Mouse (Mus musculus): ENCODE results near the gene Nat8. TPM values are rescaled to one million over a fixed set of nuclear protein-coding genes. Genes with fewer than 3 reads are reported as not detected.
"Not testable (repeated sequence)": the region's sequence is repeated elsewhere in the genome, so short reads cannot be mapped to it uniquely, and the experiment has no call there.

Gene Nat8
- not detected in 2 replicates for polyA plus RNA-seq (2014; fragmentation: Nextera tagmentation; extraction: Ambion mirVana)

DNA sequence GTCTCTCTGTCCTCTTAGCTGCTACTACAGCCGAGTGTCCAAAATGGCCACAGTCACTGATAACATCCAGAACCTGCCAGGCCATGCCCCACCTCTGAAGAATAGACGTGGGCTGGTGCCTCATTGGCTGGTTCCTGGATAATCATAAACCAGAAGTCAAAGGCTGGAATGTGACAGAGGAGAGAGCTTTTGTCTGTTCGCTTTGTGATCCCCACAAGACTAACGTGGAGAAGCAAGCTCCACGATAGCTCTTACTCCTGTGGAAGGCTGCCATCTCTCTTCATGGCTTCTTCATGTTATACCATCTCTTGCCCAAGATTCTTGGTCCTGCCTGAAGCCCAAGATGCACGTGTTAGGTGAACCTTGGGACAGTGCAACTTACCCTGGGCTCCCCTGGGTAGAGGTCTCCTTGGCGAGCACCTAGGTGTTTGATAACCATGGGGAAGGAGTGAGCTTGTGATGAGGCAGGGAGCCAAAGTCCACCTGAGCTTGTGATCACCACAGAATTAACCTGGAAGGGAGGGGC, at the start of gene Nat8:
TSS of gene Nat8 (minus strand) at position 287 of the 526 bp plus-strand sequence.
- H3K9ac ChIP-seq (replicated peaks; ENCODE audit: low read length) = no peak within 1 kb of the TSS
- H3K4me2 ChIP-seq (ENCODE audit: low read length) = no peak within 1 kb of the TSS
- no peaks in the 10 kb centered on the region for H3K27me3 ChIP-seq (ENCODE audit: control insufficient read depth, insufficient read depth, low read length)
- no peaks in the 10 kb centered on the region for H3K36me3 ChIP-seq (ENCODE audit: control insufficient read depth, insufficient read depth, low read length)
- H3K9me3 ChIP-seq (ENCODE audit: control insufficient read depth, low read length) = no peaks in the 10 kb centered on the region
- no peak within 1 kb of the TSS for H3K4me3 ChIP-seq (replicated peaks; ENCODE audit: low read depth, low read length)
- DNase-seq (no peak), ATAC-seq (ENCODE audit: low FRiP score, low TSS enrichment) (no peak)
- 82% methylated on average over 7 of the region's 7 CpGs for WGBS
- no peak within 1 kb of the TSS for H3K27ac ChIP-seq (replicated peaks; ENCODE audit: low read depth, low read length)
- no peaks in the 10 kb centered on the region for H3K4me1 ChIP-seq (ENCODE audit: control insufficient read depth, insufficient read depth, low read length)

DNA sequence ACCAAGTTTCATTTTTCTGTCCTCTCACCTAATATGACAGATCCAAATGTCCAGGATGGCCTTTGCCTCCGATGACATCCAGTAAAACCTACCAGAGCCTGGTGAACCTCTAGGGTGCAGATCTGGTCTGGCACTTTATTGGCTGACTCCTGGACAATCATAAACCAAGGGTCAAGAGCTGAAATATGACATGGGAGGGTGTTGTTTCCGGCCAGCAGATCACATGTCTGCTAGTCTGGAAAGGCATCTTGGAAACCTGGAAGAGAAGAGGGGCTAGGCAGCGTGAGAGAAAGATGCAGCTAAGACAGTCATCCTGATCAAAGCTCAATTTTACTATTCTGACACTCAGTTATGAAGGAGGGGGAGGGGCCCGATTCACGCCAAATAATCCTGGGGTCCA, 37.1 kb upstream of the Nat8 start, which contains the start of gene Nat8f2:
TSS of gene Nat8f2 (minus strand) at position 153 of the 400 bp plus-strand sequence.
- not testable (repeated sequence) for H3K4me3 ChIP-seq (replicated peaks; ENCODE audit: low read depth, low read length); ATAC-seq (ENCODE audit: low FRiP score, low TSS enrichment)
- WGBS = 86% methylated on average over 5 of the region's 5 CpGs

GRCm38 (mm10) chr6:85867726-85868690, 36.1 kb upstream of the Nat8 start:
- 83% methylated on average over 8 of the region's 8 CpGs for WGBS
- H3K27ac ChIP-seq (replicated peaks; ENCODE audit: low read depth, low read length) = no peak overlapping the region
- H3K9ac ChIP-seq (replicated peaks; ENCODE audit: low read length) = no peak overlapping the region
- H3K9me3 ChIP-seq (ENCODE audit: control insufficient read depth, low read length) = no peaks in the 10 kb centered on the region
- H3K4me1 ChIP-seq (ENCODE audit: control insufficient read depth, insufficient read depth, low read length) = no peaks in the 10 kb centered on the region
- H3K36me3 ChIP-seq (ENCODE audit: control insufficient read depth, insufficient read depth, low read length) = no peaks in the 10 kb centered on the region
- DNase-seq (no peak), ATAC-seq (ENCODE audit: low FRiP score, low TSS enrichment) (no peak)
- H3K4me2 ChIP-seq (ENCODE audit: low read length) = no peak overlapping the region
- no peaks in the 10 kb centered on the region for H3K27me3 ChIP-seq (ENCODE audit: control insufficient read depth, insufficient read depth, low read length)
- H3K4me3 ChIP-seq (replicated peaks; ENCODE audit: low read depth, low read length) = no peak overlapping the region

More for the DNA sequence above, 37.1 kb upstream of the Nat8 start, which contains the start of gene Nat8f2:
- not testable (repeated sequence) for H3K4me2 ChIP-seq (ENCODE audit: low read length); H3K9me3 ChIP-seq (ENCODE audit: control insufficient read depth, low read length); H3K36me3 ChIP-seq (ENCODE audit: control insufficient read depth, insufficient read depth, low read length); H3K27ac ChIP-seq (replicated peaks; ENCODE audit: low read depth, low read length); H3K9ac ChIP-seq (replicated peaks; ENCODE audit: low read length); H3K4me1 ChIP-seq (ENCODE audit: control insufficient read depth, insufficient read depth, low read length); DNase-seq; H3K27me3 ChIP-seq (ENCODE audit: control insufficient read depth, insufficient read depth, low read length)

GRCm38 (mm10) chr6:85866995-85867394, 35.1 kb upstream of the Nat8 start:
- not testable (repeated sequence) for H3K27me3 ChIP-seq (ENCODE audit: control insufficient read depth, insufficient read depth, low read length); H3K4me1 ChIP-seq (ENCODE audit: control insufficient read depth, insufficient read depth, low read length); H3K27ac ChIP-seq (replicated peaks; ENCODE audit: low read depth, low read length); H3K4me3 ChIP-seq (replicated peaks; ENCODE audit: low read depth, low read length); H3K4me2 ChIP-seq (ENCODE audit: low read length); H3K9ac ChIP-seq (replicated peaks; ENCODE audit: low read length); H3K36me3 ChIP-seq (ENCODE audit: control insufficient read depth, insufficient read depth, low read length); ATAC-seq (ENCODE audit: low FRiP score, low TSS enrichment); DNase-seq; H3K9me3 ChIP-seq (ENCODE audit: control insufficient read depth, low read length)
- WGBS = 46% methylated on average over 1 of the region's 1 CpGs

DNA sequence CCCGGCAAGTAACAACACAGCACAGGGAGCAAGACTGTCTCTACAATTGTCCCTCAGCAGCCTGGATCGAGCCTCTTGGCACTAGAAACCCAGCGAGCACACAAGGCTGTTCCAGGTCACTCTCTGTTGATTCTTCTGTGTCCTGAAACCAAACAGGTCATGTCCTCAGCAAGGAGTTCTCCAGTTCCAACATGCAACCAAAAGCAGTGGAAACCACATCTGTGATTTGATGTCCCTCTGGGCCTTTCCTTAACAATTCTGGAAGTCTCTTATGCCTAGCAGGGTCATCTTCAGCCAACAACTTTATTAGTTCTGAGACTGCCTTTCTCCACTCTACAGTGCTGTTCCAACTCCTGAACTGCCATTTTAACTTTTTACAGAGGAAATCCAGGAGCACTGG, 34.3 kb upstream of the Nat8 start:
- H3K9ac ChIP-seq (replicated peaks; ENCODE audit: low read length); ATAC-seq (ENCODE audit: low FRiP score, low TSS enrichment); H3K4me2 ChIP-seq (ENCODE audit: low read length); DNase-seq; H3K4me3 ChIP-seq (replicated peaks; ENCODE audit: low read depth, low read length); H3K9me3 ChIP-seq (ENCODE audit: control insufficient read depth, low read length); H3K27ac ChIP-seq (replicated peaks; ENCODE audit: low read depth, low read length); H3K4me1 ChIP-seq (ENCODE audit: control insufficient read depth, insufficient read depth, low read length); H3K36me3 ChIP-seq (ENCODE audit: control insufficient read depth, insufficient read depth, low read length); H3K27me3 ChIP-seq (ENCODE audit: control insufficient read depth, insufficient read depth, low read length): not testable (repeated sequence)
- 82% methylated on average over 3 of the region's 3 CpGs for whole genome bisulfite sequencing

GRCm38 (mm10) chr6:85864900-85865639, 33.2 kb upstream of the Nat8 start:
- H3K9me3 ChIP-seq (ENCODE audit: control insufficient read depth, low read length); H3K9ac ChIP-seq (replicated peaks; ENCODE audit: low read length); H3K27me3 ChIP-seq (ENCODE audit: control insufficient read depth, insufficient read depth, low read length); H3K27ac ChIP-seq (replicated peaks; ENCODE audit: low read depth, low read length); H3K4me1 ChIP-seq (ENCODE audit: control insufficient read depth, insufficient read depth, low read length); ATAC-seq (ENCODE audit: low FRiP score, low TSS enrichment); H3K4me2 ChIP-seq (ENCODE audit: low read length); H3K4me3 ChIP-seq (replicated peaks; ENCODE audit: low read depth, low read length); DNase-seq; H3K36me3 ChIP-seq (ENCODE audit: control insufficient read depth, insufficient read depth, low read length): not testable (repeated sequence)
- WGBS = 81% methylated on average over 5 of the region's 7 CpGs

GRCm38 (mm10) chr6:85863840-85864239, 32.0 kb upstream of the Nat8 start:
- no peak overlapping the region for H3K27ac ChIP-seq (replicated peaks; ENCODE audit: low read depth, low read length)

GRCm38 (mm10) chr6:85863136-85863535, 31.3 kb upstream of the Nat8 start:
- H3K27me3 ChIP-seq (ENCODE audit: control insufficient read depth, insufficient read depth, low read length) = no peaks in the 10 kb centered on the region
- H3K4me3 ChIP-seq (replicated peaks; ENCODE audit: low read depth, low read length) = no peak overlapping the region
- H3K9ac ChIP-seq (replicated peaks; ENCODE audit: low read length) = no peak overlapping the region
- no peak overlapping the region for H3K27ac ChIP-seq (replicated peaks; ENCODE audit: low read depth, low read length)
- H3K9me3 ChIP-seq (ENCODE audit: control insufficient read depth, low read length) = no peaks in the 10 kb centered on the region
- no peak overlapping the region for H3K4me2 ChIP-seq (ENCODE audit: low read length)
- ATAC-seq (ENCODE audit: low FRiP score, low TSS enrichment) (no peak), DNase-seq (no peak)
- 85% methylated on average over 2 of the region's 2 CpGs for WGBS
- no peaks in the 10 kb centered on the region for H3K36me3 ChIP-seq (ENCODE audit: control insufficient read depth, insufficient read depth, low read length)
- H3K4me1 ChIP-seq (ENCODE audit: control insufficient read depth, insufficient read depth, low read length) = no peaks in the 10 kb centered on the region

More at GRCm38 (mm10) chr6:85863840-85864239, 32.0 kb upstream of the Nat8 start:
- 87% methylated on average over 2 of the region's 2 CpGs for WGBS
- H3K36me3 ChIP-seq (ENCODE audit: control insufficient read depth, insufficient read depth, low read length) = no peaks in the 10 kb centered on the region
- no peak overlapping the region for H3K4me3 ChIP-seq (replicated peaks; ENCODE audit: low read depth, low read length)
- no peaks in the 10 kb centered on the region for H3K27me3 ChIP-seq (ENCODE audit: control insufficient read depth, insufficient read depth, low read length)
- ATAC-seq (ENCODE audit: low FRiP score, low TSS enrichment) (no peak), DNase-seq (no peak)
- H3K9ac ChIP-seq (replicated peaks; ENCODE audit: low read length) = no peak overlapping the region
- H3K4me2 ChIP-seq (ENCODE audit: low read length) = no peak overlapping the region
- H3K4me1 ChIP-seq (ENCODE audit: control insufficient read depth, insufficient read depth, low read length) = no peaks in the 10 kb centered on the region
- no peaks in the 10 kb centered on the region for H3K9me3 ChIP-seq (ENCODE audit: control insufficient read depth, low read length)

Data from midbrain, embryonic 14.5 days (tissue).